Mouse (Mus musculus): Measurements from ENCODE around the gene Tubb2b.
"Not testable (repeated sequence)": the region's sequence is repeated elsewhere in the genome, so short reads cannot be mapped to it uniquely, and the experiment has no call there.

Gene Tubb2b

DNA sequence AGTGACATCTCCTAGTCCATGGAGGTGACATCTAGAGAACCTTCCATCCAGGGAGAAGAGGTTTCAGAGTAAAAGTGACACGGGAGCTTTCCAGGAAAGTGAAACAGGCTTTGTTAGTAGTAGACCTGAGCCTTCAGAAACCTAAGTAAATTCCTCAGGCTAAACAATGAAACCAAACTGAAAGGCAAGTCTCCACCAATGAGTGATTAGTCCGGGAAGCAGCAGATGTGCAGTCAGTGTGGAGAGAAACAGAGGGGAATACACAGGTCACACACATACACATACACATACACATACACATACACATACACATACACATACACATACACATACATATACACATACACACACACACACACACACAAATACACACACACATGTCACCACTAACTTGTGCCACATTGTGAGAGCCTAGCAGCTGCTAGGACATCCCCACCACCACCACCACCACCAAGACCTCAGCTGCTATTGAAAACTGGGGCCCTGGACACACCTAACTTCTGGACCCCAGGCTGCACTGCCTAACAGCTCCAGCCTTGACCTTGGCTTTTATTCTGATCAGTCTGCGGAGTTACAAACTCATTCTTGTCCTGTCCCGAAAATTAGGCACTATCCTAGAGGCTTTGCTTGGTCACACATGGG lies 21.1 kb downstream of the Tubb2b start:
- no peak for DNase-seq (ENCODE audit: low read depth in 2 of 2, low spot score in 2 of 2)

DNA sequence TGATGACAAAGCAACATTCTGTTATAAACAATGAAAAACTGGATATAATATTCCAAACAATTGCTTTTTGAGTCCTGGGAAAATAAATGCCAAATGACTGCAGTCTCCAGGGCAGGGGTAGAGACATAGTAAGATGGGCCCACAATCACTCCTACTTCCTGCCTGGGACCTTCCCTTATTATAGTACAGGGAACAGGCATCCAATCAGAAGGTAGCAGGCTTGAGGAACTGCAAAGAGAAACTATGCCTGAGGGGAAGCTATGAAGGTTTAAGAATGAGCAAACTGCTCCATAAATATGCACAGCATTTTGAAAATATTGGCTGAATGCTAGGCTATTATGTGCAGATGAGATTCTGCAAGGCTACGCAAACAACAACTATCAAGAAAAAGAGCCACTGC lies 23.3 kb downstream of the Tubb2b start:
- no peak for DNase-seq (ENCODE audit: low read depth in 2 of 2, low spot score in 2 of 2)

DNA sequence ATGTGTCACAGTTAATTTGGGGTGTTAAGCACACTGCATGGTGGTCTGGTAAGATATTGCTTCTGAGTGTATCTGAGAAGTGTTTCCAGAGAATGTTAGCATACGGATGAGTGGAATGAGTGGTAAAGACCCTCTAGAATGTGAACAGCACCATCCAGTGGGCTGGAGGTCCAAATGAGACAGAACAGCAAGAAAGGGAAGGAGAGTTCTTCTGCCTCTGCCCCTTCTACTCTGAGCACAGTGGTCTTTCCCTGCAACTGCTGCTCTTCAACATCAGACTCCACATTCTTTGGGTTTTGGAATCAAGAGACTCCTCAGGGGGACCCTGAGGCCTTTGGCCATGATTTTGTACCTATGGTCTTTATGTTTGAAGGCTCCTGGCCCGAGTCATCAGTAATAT lies 24.0 kb downstream of the Tubb2b start:
- no peak for DNase-seq (ENCODE audit: low read depth in 2 of 2, low spot score in 2 of 2)

DNA sequence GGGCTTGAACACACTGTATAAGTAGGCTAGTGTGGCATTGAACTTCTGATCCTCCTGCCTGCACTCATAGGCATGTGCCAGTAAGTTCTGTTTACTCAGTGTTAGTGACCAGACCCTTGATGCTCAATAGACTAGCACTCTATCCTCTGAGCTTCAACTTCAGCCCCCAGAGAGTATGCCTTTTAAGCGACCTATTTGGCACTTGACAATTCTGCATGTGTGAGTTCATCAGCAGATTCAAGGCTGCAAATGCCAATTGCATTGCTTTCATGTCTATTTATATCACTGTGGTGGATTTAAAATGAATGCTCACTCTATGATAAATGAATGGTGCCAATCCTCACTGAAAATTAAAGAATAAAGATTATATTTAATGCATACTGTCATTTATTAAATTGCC lies 24.9 kb downstream of the Tubb2b start:
- DNase-seq (ENCODE audit: low read depth in 2 of 2, low spot score in 2 of 2), result no peak

DNA sequence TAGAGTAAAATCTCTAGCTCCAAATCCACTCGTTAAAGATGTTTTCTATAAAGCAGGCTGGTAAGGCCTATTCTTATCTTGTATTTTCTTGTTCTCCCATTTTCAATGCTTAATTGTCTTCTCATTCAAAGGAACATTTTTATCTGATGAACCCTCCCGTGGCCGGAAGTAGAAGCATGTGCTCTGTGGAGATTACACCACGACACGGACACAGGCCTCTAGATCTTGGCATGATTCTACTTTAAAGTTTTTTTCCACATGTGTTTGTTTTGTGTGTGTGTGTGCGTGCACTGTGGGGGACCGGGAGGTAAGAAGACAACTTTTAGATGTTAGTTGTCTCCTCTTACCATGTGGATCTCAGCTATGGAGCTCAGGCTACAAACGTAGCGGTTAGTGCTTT lies 28.4 kb downstream of the Tubb2b start:
- no peak for DNase-seq (ENCODE audit: low read depth in 2 of 2, low spot score in 2 of 2)

DNA sequence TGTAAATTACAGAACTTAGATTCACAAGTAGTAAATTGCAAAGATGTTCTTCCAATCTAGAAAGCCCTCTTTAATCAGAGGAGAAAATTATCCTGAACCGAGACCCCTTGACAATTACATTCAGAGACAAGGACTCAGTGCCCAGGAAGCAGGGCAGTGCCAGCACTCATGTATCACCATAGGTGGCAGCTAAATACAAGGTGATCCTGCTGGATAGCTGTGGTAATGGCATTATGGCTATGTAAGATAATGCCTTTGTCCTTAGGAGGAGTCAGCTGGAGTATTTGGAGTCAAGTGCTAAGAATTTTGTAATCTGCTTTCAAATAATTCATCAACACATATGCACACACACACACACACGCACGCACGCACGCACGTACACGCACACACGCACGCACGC lies 29.0 kb downstream of the Tubb2b start:
- DNase-seq (ENCODE audit: low read depth in 2 of 2, low spot score in 2 of 2), result no peak

DNA sequence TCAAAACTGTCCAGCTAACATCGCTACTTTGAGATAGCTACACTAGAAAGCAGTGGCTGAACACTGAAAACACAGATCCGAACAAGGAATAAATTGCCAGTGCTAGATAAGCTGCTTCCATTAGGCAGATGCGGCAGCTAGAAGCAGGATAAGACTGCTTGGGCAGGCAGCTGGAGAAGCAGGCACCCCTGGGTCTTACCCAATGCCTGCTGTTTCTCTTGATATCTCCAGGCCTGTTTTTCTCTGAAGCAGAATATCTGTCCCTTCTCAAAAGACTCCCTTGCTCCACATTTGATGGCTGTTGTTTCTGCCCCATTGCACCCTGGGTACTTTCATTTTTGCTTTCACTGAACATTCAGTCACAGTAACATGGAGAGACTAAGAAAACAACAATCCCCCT lies 29.5 kb downstream of the Tubb2b start:
- DNase-seq (ENCODE audit: low read depth in 2 of 2, low spot score in 2 of 2), result no peak

DNA sequence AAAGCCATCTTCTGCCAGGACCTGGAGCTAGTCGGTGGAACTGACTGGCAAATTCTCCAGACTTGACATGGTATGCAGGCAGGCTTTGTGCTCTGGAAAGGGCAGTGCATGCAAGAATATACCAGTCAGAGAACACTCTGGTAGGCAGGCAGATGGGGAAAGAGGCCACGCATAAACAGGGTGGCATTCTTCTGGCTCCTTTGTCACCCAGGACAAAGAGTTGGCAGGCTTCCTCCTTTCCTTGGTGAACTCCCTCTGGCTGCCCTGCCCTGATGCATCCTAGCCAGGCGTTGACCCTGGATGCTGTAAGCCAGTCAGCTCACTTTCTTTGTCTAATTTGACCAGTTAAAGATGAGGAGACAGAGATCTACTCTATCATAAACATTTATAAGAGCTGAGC lies 33.2 kb downstream of the Tubb2b start:
- no peak for DNase-seq (ENCODE audit: low read depth in 2 of 2, low spot score in 2 of 2)

DNA sequence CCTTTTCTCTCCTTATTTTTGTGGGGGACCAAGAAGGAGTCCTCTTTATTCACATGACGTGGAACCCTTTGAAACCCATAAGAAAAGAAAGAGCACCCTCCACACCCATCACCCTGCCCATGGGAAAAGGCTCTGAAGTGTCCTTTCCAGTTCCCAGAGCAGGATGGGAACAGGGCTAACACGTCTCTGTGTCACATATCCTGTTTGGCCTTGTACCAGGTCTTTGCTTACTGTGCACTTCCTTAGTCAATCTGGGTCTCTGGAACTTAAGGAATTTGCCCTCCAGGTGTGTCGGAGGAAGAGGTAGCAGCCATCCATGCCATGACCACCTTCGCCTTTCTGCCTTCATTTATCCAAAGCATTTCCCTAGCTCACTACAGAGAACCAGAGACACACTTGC lies 33.8 kb downstream of the Tubb2b start:
- no peak for DNase-seq (ENCODE audit: low read depth in 2 of 2, low spot score in 2 of 2)

DNA sequence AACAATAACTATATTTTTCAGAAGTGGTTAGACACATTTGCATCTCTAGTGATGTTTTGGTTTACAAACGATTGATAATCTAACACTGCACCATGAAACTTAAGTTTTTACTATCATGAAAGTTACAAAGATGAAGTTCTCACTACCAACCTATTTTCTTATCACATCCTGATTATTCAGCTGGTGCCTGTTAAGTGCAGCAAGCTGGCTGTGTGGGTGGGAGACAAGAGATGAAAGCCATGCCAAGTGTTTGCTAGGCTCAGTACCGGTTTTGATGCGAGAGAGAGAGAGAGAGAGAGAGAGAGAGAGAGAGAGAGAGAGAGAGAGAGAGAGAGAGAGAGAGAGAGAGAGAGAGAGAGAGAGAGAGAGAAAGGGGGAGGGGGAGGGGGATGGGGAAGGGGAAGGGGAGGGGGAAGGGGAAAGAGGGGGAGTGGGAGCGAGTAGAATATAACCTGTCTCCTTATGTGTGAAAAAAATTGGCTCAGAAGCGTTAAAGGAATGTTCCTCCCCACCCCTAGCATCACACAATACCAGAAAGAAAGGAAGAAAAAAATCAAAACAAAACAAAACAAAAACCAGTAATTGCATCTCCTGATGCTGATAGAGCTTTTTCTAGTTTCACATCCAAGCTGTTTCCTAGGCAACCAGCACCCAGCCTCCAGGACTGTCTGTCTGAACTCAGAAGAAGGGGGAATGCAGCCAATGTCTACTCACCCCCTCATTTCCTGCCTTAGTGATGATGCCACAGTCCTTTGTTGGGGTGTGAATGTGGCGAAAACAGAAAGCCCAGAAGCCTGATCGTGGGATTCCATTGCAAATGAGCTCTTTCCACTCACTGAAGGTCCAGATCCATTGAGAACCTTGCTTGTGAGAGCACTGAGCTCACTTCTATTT lies 34.5 kb downstream of the Tubb2b start:
- peak in 1 of 2 experiments; percentile 36 for DNase-seq (ENCODE audit: low read depth in 2 of 2, low spot score in 2 of 2)

DNA sequence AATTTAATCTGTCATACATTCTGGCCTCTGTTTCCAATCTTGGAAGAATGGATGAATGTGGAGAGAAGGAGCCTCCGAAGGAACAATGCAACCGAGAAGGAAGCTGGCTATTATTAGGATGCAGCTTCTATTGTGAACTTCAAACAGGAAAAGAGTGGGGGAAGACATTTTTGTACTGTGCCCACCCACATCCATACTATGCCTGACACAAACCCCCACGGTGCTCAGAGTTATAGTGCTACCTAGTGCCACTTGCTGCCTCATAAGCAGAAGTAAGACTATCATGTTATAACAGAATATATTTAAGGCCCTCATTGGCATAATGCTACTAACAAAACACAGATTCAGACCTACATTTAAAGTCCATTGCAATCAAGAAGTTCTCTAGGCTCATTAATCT lies 40.9 kb downstream of the Tubb2b start:
- no peak for DNase-seq (ENCODE audit: low read depth in 2 of 2, low spot score in 2 of 2)

DNA sequence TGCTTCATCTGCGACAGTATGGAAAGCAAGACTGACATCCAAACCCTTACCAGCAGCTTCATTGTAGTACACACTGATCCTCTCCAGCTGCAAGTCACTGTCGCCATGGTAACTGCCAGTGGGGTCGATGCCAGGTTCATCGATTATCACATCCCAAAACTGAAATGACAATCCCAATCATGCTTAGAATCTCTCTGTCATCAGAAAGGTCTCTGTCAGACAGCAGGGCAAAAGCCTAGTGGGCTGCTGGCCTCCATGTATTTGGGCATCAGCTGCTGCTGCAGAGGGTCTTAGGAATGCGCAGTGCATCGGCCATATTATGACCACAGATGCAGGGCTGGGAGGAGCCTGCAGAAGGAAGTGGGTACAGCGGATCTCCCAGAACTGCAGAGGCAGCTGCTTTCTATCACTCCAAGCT lies 41.4 kb downstream of the Tubb2b start:
- DNase-seq (ENCODE audit: low read depth in 2 of 2, low spot score in 2 of 2), result no peak

DNA sequence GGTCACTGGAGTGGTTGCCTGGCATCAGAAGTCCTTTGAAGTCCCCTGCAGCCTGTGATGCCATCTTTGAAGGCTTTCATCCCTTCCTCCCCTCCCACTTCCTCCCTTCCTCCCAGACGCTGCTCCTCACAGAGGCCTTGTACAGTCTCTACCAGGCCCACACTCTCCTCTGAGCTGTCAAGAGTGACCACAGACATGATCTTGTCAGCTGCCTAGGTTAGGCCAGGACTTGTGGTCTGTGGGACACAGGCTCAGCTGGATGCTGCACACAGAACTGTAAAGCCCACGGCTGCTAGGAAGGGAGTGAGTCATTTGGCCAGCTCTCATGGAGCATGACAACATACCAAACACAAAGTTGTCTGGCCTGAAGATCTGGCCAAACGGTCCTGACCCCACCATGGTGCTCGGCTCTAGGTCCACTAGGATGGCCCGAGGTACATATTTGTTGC lies 42.0 kb downstream of the Tubb2b start:
- not testable (repeated sequence) for DNase-seq (ENCODE audit: low read depth in 2 of 2, low spot score in 2 of 2)

DNA sequence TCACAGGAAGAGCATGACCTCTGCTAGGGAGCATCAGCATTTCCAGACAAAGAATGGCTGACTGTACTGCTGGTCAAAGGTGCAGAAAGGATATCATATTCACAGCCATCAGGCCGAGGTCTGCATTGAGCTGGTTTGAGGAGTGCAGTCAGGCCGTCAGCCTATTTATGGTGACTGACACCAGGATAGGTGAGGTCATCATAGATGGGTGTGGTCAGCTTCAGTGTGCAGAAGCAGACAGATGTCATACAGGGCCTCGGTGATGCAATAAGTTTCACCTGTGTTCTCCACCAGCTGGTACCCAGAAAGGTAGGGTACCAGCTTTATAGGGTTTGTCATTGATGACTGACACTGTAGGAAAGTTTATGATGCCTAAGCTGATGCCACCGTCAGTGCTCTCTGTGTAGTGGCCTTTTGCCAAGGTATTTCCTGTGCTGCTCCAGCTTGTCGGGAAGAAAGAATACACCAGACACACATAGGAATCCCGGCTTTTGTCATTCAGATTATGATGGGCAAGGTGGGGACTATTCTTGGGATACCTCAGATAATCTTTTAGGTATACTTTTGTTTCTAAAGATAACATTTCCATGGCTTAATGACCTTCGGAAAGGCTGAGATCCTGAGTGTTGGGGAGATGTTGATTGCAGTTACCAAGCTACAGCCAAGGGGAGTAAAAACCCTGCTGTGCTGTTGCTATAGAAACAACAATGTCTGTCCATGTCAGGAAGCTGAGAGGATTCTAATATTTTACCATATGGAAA lies 43.0 kb downstream of the Tubb2b start:
- no peak for DNase-seq (ENCODE audit: low read depth in 2 of 2, low spot score in 2 of 2)

DNA sequence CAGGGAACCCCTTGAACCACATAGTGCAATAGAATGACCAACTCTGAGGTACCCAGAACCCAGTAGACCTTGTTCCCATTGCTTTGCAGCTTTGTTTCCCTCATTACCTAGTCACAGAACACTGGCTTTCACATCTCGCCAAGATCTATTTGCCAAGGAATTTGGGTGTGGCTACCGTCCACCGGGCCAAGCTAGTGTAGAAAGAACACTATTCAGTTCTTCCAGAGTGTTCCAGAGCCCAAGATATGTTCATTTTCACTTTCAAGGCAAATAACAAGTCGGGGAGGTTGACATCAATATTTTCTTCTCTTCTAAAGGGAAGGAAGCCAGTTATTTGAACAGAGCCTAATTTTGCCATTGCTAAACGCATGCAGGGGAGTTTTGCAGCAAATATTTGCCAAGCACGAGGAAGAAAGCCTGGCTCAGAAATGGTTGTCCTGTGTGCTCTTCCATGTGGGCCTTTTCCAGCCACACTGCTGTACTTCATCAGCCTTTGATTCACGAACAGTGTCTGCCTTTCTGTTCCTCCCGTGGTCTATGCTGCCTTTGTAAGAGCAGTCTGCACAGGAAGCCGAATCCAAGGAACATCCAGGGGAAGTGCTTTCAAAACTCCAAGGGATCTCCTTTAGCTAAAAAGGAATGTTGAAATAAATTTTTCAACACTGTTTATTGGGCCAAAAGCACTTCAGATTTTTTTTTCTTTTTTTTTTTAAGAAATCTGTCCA lies 46.1 kb downstream of the Tubb2b start:
- no peak for DNase-seq (ENCODE audit: low read depth in 2 of 2, low spot score in 2 of 2)

DNA sequence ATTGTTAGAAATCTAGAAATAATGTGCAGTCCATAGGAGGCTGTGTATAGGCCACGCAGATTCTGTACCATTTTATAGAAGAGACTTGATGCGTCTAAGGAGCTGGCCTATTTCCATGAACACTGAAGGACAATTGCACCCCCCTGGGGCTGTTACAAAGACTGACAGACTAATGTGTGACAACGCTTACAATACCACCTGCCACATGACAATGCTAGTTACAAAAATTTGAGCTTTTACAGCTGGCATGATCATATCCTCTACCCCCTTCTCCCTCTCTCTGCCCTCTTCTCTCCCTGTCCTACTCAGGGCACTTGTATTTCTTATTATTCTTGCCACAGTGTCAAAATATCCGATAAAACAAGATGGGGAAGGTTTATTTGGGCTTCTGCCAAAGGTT lies 48.3 kb downstream of the Tubb2b start:
- no peak for DNase-seq (ENCODE audit: low read depth in 2 of 2, low spot score in 2 of 2)

DNA sequence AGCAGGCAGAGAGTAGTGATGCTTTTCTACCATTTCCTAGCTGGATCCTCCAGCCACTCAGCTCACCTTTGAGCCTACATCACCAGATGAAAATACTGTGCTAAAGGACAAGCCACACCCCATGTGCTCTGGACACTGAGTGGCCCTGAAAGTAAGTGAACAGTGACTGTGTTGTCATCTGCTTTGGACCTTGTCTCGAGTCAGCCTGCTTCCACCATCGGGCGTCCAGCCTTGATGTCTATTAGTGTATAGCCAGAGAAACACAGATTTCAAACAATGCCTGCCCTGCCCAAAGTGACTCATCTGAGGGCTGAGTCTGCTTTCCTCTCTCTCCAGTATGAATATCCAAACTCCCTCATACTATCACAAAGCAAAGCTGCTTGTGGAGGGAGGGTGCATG lies 50.5 kb downstream of the Tubb2b start:
- no peak for DNase-seq (ENCODE audit: low read depth in 2 of 2, low spot score in 2 of 2)

DNA sequence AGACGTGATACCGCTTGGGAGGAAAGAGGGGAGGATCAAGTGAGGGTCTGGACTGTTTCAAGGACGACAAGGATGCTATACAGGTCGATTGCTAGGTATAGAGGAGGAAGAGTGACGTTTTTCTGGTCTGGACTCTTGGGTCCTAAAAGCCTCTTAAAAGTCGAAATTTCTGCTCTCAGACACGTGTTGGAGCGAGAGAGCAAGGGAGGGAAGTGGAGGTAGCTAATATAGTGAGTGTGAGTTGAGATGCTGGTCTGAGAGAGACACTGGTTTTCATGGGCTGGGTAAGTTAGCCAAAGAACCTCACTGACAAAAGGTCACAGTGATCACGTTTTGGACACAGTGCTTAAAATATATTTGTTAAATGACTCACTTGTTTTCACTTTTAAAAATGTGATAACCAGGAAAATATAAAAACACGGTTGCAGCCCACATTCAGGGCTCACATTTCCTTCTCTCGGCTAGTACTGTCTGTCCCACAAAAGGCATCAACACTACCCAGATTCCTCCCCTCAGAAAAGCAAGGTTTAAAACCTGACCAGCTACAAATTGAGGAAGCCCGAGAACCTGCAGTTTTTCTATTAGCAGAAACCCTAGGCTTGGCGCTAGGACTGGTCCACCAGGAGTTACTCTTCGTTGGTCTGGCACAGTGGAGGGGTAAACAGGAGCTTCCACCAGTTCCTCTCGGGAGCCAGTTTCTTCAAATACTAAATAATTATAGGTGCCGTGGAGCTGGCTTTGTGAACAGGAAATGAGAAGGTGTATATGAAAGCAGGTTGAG lies 51.6 kb downstream of the Tubb2b start:
- no peak for DNase-seq (ENCODE audit: low read depth in 2 of 2, low spot score in 2 of 2)

DNA sequence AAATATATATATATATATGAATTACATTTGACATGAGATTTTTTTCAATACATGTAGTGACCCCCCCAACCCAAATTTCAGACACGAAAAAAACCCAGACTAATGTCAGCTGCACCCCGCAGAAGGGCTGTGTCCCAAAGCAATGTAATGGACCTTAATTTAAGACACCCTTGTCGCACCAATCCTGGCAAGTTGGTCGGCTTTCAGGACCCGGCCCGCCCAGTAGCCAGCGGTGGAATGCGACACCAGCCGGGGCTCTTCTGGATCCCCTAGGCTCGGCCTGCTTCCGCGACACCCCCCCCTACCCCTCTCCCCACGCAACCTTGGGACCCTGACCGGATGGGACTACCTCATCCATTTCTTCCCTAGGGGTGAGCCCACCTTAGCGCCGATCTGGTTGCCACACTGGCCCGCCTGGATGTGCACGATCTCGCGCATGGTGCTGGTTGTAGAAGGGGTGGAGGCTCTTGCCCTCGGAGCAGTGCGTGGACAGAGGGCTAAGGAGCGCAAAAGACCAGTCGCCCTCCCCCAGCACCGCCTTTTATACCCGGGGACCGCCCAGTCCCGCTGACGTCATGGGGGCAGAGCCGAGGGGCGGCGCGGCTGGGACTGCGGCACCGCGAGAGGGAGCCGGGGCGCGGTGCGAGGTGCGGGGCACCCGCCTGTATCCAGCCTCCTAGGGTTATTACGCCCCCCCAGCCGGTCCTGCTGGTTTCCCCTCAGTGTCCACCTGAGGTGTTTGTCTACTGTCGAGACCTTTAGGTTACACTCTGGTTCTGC lies 52.6 kb downstream of the Tubb2b start, which contains the start of gene Tubb2a:
Gene Tubb2a, minus strand, starts transcription at position 516 of the 780 bp plus-strand sequence.
- peak; percentile 86 to 88 for DNase-seq (ENCODE audit: low read depth in 2 of 2, low spot score in 2 of 2)
